Mouse (Mus musculus) testis, adult 2 months (tissue): ENCODE data around the gene Tssc4.

Source experiments
- CTCF ChIP-seq: fragments of 200-500 bp; IDR thresholded peaks from 2 replicates; pipeline ENCODE4 v1.5.1; 2012; ENCODE audit warnings: low read depth, mild to moderate bottlenecking, inconsistent platforms, low read length, moderate library complexity; ENCODE audit not compliant: control insufficient read depth, insufficient read depth, insufficient replicate concordance
- POLR2A ChIP-seq: fragments of 200-500 bp; IDR thresholded peaks from 2 replicates; pipeline ENCODE4 v1.6.1; 2012; ENCODE audit warnings: low read depth, mild to moderate bottlenecking, inconsistent platforms, low read length, moderate library complexity; ENCODE audit not compliant: control insufficient read depth

GRCm38 (mm10) chr7:143057667-143058220 is 11.3 kb upstream of the Tssc4 start:
- TF ChIP-seq CTCF (no peak), POLR2A (no peak)
